Mouse (Mus musculus): ENCODE measurements at regions not wholly inside any gene's neighbourhood (a gene's known extent, or its start where the extent isn't known, plus 50 kb on each side); places are given as distances from the start of the nearest gene placed in this dataset.

DNA sequence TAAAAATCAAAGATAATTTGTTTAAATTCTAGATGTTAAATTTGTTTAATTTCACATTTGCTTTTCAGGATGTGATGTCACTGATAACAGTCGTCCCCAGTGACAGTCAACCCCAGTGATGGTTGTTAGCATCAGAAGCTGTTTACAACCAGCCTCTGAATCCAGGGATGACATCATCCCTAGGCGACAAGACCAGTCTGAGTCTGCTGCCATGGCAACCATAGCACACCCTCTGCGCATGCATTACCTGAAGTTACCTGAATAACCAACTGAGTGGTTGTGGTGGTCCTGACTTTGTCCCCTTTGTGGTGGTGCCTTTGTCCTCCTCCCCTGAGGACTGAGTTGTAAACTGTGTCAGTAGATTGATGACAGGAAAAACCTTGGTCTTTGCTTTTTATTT lies 92.0 kb upstream of the Zfp644 start:
- Histone ChIP-seq H3K27me3 (replicated peaks) (peaks cover 18% of the 10 kb centered on the region), H3K4me1 (peaks cover 3% of the 10 kb centered on the region), H3K9me3 (peaks cover 10% of the 10 kb centered on the region), H3K4me3 (replicated peaks) (no peak overlapping the region), H3K36me3 (replicated peaks; ENCODE audit: low read length) (no peaks in the 10 kb centered on the region)
- TF ChIP-seq FLI1 (IDR thresholded peaks at IDR 0.05; ENCODE audit: low read length) (no peak), GATA1 (IDR thresholded peaks at IDR 0.05; ENCODE audit: borderline replicate concordance, low read length) (no peak)

DNA sequence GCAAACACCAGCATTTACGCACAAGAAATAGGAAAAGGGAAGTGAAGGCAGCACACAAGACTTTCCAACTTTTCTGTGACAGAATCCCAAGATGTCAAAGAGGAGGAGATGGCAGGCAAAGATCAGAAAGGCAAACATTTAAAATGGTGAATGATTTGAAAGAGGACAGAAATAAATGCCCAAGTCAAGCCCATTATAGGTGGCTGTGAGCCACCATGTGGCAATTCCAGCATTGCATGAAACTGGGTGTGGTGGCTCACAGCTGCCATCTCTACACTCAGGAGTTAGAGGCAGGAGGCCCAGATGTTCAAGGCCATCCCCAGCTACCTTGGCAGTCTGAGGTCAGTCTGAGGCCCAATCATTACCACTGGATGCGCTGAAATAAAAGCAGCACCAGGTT lies 88.0 kb upstream of the Zfp644 start:
- Histone ChIP-seq H3K9me3 (peaks cover 10% of the 10 kb centered on the region), H3K36me3 (replicated peaks; ENCODE audit: low read length) (no peaks in the 10 kb centered on the region), H3K4me1 (peaks cover 12% of the 10 kb centered on the region), H3K4me3 (replicated peaks) (peak overlapping the region; percentile 38), H3K27me3 (replicated peaks) (peaks cover 22% of the 10 kb centered on the region)
- TF ChIP-seq FLI1 (IDR thresholded peaks at IDR 0.05; ENCODE audit: low read length), result no peak
- TF ChIP-seq GATA1 (IDR thresholded peaks at IDR 0.05; ENCODE audit: borderline replicate concordance, low read length), result no peak

DNA sequence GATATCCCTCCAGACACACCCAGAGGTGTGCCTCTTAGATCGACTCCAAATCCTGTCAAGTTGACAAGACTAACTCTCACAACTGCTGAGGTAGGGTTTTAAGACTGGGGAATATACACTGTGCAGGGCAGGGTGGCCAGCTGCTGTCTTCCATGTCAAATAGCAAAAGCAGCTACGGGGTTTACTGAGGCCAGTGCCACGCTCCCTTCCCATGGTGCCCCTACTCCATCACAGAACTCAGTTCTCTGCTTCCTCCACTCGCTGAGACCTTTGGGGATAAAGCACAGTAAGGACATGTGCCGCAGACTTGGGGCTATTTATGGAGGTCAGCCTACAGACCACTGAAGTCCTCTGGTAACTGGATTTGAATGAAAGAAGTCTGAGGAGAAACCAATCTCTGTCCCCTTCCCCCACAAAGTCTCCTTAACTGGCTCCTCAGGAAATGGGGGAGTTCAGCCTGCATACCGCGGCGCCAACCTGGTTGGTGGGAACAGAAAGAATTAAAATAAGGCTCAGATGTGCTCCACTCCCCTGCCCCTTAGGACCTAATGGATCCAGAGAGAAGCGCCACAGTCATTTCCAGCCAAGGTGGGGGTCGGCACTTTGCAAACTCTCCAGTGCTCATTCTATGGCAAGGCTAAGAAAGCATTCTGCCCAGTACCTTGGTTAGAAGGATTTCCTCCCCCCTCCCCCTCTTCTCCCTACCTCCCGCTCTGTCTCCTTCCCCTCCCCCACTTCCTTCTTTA lies 87.0 kb upstream of the Zfp644 start:
- peaks cover 10% of the 10 kb centered on the region for H3K9me3 ChIP-seq
- peak overlapping the region; percentile 53 for H3K4me3 ChIP-seq (replicated peaks)
- TF ChIP-seq FLI1 (IDR thresholded peaks at IDR 0.05; ENCODE audit: low read length), result no peak
- no peak for TF ChIP-seq GATA1 (IDR thresholded peaks at IDR 0.05; ENCODE audit: borderline replicate concordance, low read length)
- no peaks in the 10 kb centered on the region for H3K36me3 ChIP-seq (replicated peaks; ENCODE audit: low read length)
- peaks cover 12% of the 10 kb centered on the region for H3K4me1 ChIP-seq
- H3K27me3 ChIP-seq (replicated peaks), result peaks cover 20% of the 10 kb centered on the region

DNA sequence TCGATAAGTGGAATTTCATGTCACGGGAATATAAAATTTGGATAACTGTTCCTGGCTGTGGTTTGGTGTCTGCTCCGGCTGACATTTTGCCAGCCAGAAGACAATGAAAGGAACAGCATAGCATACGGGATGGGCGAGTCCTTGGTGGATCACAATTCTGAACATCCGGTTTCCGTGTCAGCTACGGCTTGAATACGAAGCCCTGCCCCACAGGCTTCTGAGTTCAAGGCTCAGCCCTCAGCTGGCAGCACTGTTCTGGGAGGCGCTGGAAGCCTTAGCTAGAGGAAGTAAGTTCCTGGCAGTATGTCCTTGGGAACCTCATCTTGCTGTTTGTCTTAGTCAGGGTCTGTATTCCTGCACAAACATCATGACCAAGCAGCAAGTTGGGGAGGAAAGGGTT lies 83.7 kb upstream of the Zfp644 start:
- Histone ChIP-seq H3K4me1 (peaks cover 12% of the 10 kb centered on the region), H3K27me3 (replicated peaks) (peaks cover 28% of the 10 kb centered on the region), H3K9me3 (peaks cover 5% of the 10 kb centered on the region), H3K36me3 (replicated peaks; ENCODE audit: low read length) (no peaks in the 10 kb centered on the region), H3K4me3 (replicated peaks) (no peak overlapping the region)
- no peak for TF ChIP-seq FLI1 (IDR thresholded peaks at IDR 0.05; ENCODE audit: low read length)
- no peak for TF ChIP-seq GATA1 (IDR thresholded peaks at IDR 0.05; ENCODE audit: borderline replicate concordance, low read length)

DNA sequence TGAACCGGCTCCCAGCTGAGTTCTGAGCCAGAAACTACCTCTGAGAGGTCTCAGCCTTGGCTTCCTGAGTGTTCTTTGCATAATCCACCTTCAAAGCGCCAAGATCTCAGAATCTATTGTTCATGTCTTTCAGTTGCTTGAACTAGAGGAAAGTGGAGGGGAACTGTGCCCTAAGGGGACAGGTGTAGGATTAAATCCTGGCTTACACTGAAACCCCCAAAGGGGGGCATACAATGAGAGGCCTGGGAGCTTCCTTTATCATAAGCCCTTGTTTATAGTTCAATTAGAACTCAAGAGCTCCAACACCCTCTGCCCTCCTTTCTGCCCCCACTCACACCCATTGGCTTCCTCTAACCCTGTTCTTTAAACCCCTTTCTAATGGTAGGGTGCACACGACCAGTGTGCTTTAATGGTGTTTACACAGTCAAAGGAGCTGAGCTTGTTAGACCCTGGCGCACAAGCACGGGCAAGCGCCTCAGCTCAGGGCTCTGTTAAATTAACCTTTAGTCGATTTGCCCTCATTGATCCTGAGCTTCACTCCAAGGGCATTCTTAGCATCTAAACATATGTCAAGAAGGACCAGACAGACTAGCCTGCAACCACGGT lies 81.2 kb upstream of the Zfp644 start:
- Histone ChIP-seq H3K4me3 (replicated peaks) (no peak overlapping the region), H3K36me3 (replicated peaks; ENCODE audit: low read length) (no peaks in the 10 kb centered on the region), H3K27me3 (replicated peaks) (peaks cover 25% of the 10 kb centered on the region), H3K9me3 (no peaks in the 10 kb centered on the region), H3K4me1 (peaks cover 4% of the 10 kb centered on the region)
- no peak for TF ChIP-seq GATA1 (IDR thresholded peaks at IDR 0.05; ENCODE audit: borderline replicate concordance, low read length)
- TF ChIP-seq FLI1 (IDR thresholded peaks at IDR 0.05; ENCODE audit: low read length), result no peak

DNA sequence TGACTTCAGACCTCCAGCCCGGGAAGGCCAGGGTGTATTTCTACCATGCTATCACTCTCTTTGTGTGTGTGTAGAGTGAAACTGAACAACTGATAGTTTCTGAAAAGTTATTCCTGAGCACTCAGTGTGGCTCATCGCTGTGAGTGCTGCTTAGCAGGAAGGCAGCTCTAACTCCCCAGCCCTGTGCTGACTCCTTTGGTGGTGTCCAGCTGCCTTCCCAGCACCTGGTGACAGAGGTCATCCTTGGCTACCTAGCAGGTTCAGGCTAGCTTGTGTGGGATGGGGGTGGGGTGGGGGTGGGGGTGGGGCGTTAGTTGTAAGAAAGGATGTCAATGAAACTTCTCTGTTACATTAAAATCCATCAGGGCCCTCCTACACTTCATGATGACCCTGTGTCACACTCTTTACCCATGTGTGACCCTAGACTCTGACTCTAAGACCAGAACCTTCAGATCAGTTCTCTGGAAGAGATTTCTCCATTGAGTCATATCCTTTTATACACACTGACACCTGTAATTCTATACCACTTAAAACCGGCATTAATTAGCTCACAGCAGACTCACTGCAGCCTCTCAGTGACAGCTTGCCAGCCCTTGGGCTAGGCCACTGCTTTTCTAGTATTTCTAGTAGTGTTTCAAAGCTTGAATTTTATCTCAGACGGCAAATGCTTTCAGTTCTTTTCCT lies 78.1 kb upstream of the Zfp644 start:
- Histone ChIP-seq H3K36me3 (replicated peaks; ENCODE audit: low read length) (no peaks in the 10 kb centered on the region), H3K27me3 (replicated peaks) (peaks cover 27% of the 10 kb centered on the region), H3K4me1 (no peaks in the 10 kb centered on the region), H3K4me3 (replicated peaks) (no peak overlapping the region), H3K9me3 (no peaks in the 10 kb centered on the region)
- TF ChIP-seq FLI1 (IDR thresholded peaks at IDR 0.05; ENCODE audit: low read length), result no peak
- TF ChIP-seq GATA1 (IDR thresholded peaks at IDR 0.05; ENCODE audit: borderline replicate concordance, low read length), result no peak

DNA sequence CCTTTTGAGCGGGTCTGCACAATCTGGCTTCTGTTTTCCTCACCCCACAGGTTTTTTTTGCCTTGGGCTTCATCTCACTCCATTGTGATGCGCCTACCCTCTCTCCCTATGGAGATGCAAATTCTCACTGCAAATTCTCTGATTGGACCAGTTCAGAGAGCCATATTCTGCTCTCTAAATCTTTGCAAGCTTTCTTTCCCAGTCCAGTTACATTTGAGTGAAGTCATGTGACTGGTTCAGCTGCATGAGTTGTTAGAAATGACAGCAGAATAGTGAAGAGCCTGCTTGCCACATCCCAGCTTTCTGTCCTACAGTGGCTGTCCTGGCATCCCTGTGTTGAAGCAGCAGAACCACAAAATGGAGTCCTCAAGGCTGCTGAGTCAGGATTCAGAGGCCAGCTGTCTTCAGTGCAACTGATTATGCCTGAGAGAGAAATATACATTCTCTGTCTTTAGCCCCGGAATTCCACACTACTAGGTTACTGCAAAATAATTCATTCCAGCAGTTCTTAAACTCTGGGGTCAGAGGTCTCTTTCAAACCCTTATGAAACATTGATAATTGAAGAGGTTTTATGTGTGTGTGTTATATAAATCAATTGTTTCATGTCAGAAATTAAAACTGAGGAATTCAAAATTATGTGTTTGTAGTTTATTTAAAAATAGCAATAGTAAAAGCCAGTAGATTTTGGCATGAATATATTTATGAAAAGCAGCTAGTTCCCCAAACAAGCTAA lies 76.3 kb upstream of the Zfp644 start:
- Histone ChIP-seq H3K9me3 (no peaks in the 10 kb centered on the region), H3K36me3 (replicated peaks; ENCODE audit: low read length) (no peaks in the 10 kb centered on the region), H3K4me1 (no peaks in the 10 kb centered on the region), H3K4me3 (replicated peaks) (no peak overlapping the region), H3K27me3 (replicated peaks) (peaks cover 29% of the 10 kb centered on the region)
- TF ChIP-seq GATA1 (IDR thresholded peaks at IDR 0.05; ENCODE audit: borderline replicate concordance, low read length) (no peak), FLI1 (IDR thresholded peaks at IDR 0.05; ENCODE audit: low read length) (no peak)

DNA sequence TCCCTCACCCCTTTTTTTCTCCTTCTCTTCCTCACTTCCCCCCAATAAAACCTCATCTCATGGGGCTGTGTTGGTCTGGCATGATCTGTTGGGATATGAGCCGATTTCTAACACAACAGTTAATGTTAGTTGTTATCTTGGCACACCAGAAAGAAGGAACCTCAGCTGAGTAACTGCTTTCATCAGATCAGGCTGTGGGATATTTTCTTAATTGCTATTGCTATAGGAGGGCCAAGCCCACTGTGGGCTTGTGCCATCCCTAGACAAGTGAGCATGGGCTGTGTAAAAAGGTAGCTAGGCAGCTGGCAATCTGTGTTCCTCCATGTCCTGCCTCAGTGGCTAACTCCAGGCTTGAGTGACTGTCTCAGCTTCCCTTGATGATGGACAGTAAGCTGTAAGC lies 73.9 kb upstream of the Zfp644 start:
- H3K9me3 ChIP-seq, result no peaks in the 10 kb centered on the region

DNA sequence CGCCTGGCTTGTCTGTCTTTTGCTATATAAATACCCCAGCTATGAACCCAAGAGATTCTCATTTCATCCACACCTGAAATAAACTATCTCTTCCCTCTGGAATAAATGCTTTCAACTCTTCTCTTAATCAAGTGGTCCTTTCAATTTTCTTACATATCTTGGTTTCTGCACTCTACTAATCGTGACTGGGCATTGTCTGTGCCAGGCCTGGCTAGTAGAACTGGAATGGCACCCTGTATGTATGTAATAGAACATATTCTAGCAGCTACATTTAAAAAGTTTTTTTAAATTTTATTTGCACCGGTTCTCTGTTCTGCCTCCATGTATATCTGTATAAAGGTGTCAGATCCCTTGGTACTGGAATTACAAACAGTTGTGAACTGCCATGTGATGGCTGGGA lies 68.2 kb upstream of the Zfp644 start:
- Histone ChIP-seq H3K4me1 (peaks cover 4% of the 10 kb centered on the region; the same call in 1 of the 2 replicates), H3K27me3 (replicated peaks) (peaks cover 15% of the 10 kb centered on the region), H3K4me3 (replicated peaks) (no peak overlapping the region), H3K36me3 (replicated peaks; ENCODE audit: low read length) (no peaks in the 10 kb centered on the region), H3K9me3 (no peaks in the 10 kb centered on the region)
- no peak for TF ChIP-seq FLI1 (IDR thresholded peaks at IDR 0.05; ENCODE audit: low read length)
- no peak for TF ChIP-seq GATA1 (IDR thresholded peaks at IDR 0.05; ENCODE audit: borderline replicate concordance, low read length)

More for the DNA sequence above, 73.9 kb upstream of the Zfp644 start:
- H3K4me1 ChIP-seq, result no peaks in the 10 kb centered on the region
- peaks cover 17% of the 10 kb centered on the region for H3K27me3 ChIP-seq (replicated peaks)
- TF ChIP-seq GATA1 (IDR thresholded peaks at IDR 0.05; ENCODE audit: borderline replicate concordance, low read length) (no peak), FLI1 (IDR thresholded peaks at IDR 0.05; ENCODE audit: low read length) (no peak)
- no peaks in the 10 kb centered on the region for H3K36me3 ChIP-seq (replicated peaks; ENCODE audit: low read length)
- H3K4me3 ChIP-seq (replicated peaks), result no peak overlapping the region

Data from megakaryocyte, embryonic 14.5 days (primary cell).